Mouse (Mus musculus) MEL (cell line): ENCODE results near the gene Fpr2. TPM values are rescaled to one million over a fixed set of nuclear protein-coding genes. Genes with fewer than 3 reads are reported as not detected.

Experiments used
- DNase-seq: peaks from one replicate; pipeline ENCODE4 v3.0.0; 2011; ENCODE audit warnings: low read depth, low spot score
- H3K27ac ChIP-seq: 2 replicates; pipeline ENCODE4 v1.5.1; 2012; ENCODE audit warnings: low read depth, mild to moderate bottlenecking, control low read depth, low read length, moderate library complexity; ENCODE audit not compliant: control insufficient read depth
- H3K27me3 ChIP-seq, 2 experiments: fragments of 150-350 bp in 1 of 2; sonication (generic) in 1 of 2; 2 replicates each; pipeline ENCODE4 v1.6.1; 2012; ENCODE audit warnings: low read length in 2 of 2, mild to moderate bottlenecking in 2 of 2, improper control_type of control experiment in 1 of 2, moderate library complexity in 1 of 2; ENCODE audit not compliant: insufficient read depth in 2 of 2, control insufficient read depth in 1 of 2
- H3K36me3 ChIP-seq, 2 experiments: 2 replicates each; pipeline ENCODE4 v1.6.1; 2012 to 2014; ENCODE audit warnings: low read length in 2 of 2, improper control_type of control experiment in 1 of 2, inconsistent platforms in 1 of 2, mild to moderate bottlenecking in 1 of 2; ENCODE audit not compliant: insufficient read depth in 2 of 2, control insufficient read depth in 1 of 2
- H3K4me1 ChIP-seq, 2 experiments: fragments of 150-350 bp in 1 of 2; sonication (generic) in 1 of 2; 2 replicates each; pipeline ENCODE4 v1.6.1; 2012; ENCODE audit warnings: low read length in 2 of 2, improper control_type of control experiment in 1 of 2, mild to moderate bottlenecking in 1 of 2; ENCODE audit not compliant: insufficient read depth in 2 of 2, control insufficient read depth in 1 of 2
- H3K4me3 ChIP-seq, 2 experiments: fragments of 150-350 bp in 1 of 2; sonication (generic) in 1 of 2; 2 replicates each; pipeline ENCODE4 v1.5.1; 2012; ENCODE audit warnings: low read depth in 2 of 2, low read length in 2 of 2, mild to moderate bottlenecking in 2 of 2, moderate library complexity in 2 of 2, control low read depth in 1 of 2, improper control_type of control experiment in 1 of 2; ENCODE audit not compliant: control insufficient read depth in 1 of 2, insufficient read depth in 1 of 2
- H3K79me2 ChIP-seq: 2 replicates; pipeline ENCODE4 v1.6.1; 2012; ENCODE audit warnings: mild to moderate bottlenecking, low read length, moderate library complexity; ENCODE audit not compliant: control insufficient read depth, poor library complexity, insufficient read depth
- H3K9ac ChIP-seq: 2 replicates; pipeline ENCODE4 v1.6.1; 2012; ENCODE audit warnings: low read depth, mild to moderate bottlenecking, control low read depth, low read length, moderate library complexity; ENCODE audit not compliant: control insufficient read depth, poor library complexity, severe bottlenecking
- H3K9me3 ChIP-seq: fragments of 150-350 bp; sonication (generic); replicated peaks from 2 replicates; pipeline ENCODE4 v1.6.1; 2012; ENCODE audit warnings: mild to moderate bottlenecking, low read length, improper control_type of control experiment, moderate library complexity; ENCODE audit not compliant: insufficient read depth
- BHLHE40 ChIP-seq: IDR thresholded peaks from 2 replicates; pipeline ENCODE4 v1.6.1; 2012; ENCODE audit warnings: low read depth, mild to moderate bottlenecking, inconsistent platforms, low read length, improper control_type of control experiment, borderline replicate concordance
- CHD1 ChIP-seq: IDR thresholded peaks from 2 replicates; pipeline ENCODE4 v1.6.1; 2012; ENCODE audit warnings: low read depth, mild to moderate bottlenecking, inconsistent platforms, low read length, improper control_type of control experiment
- CHD2 ChIP-seq: IDR thresholded peaks from 2 replicates; pipeline ENCODE4 v1.6.1; 2011; ENCODE audit warnings: low read length, improper control_type of control experiment
- CTCF ChIP-seq, 3 experiments: IDR thresholded peaks in 2 of 3; conservative IDR thresholded peaks in 1 of 3; 2 replicates each; pipeline ENCODE4 v1.5.1; 2011 to 2012; ENCODE audit warnings: low read length in 3 of 3, low read depth in 2 of 3, mild to moderate bottlenecking in 2 of 3, improper control_type of control experiment in 1 of 3, inconsistent platforms in 1 of 3, mixed read lengths in 1 of 3, moderate library complexity in 1 of 3; ENCODE audit not compliant: control insufficient read depth in 1 of 3, insufficient read depth in 1 of 3, poor library complexity in 1 of 3, severe bottlenecking in 1 of 3
- ELF1 ChIP-seq: IDR thresholded peaks from 2 replicates; pipeline ENCODE4 v1.6.1; 2014; ENCODE audit warnings: low read depth, mild to moderate bottlenecking, inconsistent platforms, low read length, improper control_type of control experiment, moderate library complexity
- EP300 ChIP-seq, 2 experiments: IDR thresholded peaks; 2 replicates each; pipeline ENCODE4 v1.6.1; 2011; ENCODE audit warnings: improper control_type of control experiment in 2 of 2, low read length in 2 of 2, low read depth in 1 of 2, mild to moderate bottlenecking in 1 of 2
- ETS1 ChIP-seq: IDR thresholded peaks from 2 replicates; pipeline ENCODE4 v1.6.1; 2012; ENCODE audit warnings: low read depth, mild to moderate bottlenecking, inconsistent platforms, low read length, improper control_type of control experiment, moderate library complexity
- HCFC1 ChIP-seq: IDR thresholded peaks from 2 replicates; pipeline ENCODE4 v1.6.1; 2012; ENCODE audit warnings: low read depth, mild to moderate bottlenecking, inconsistent platforms, low read length, improper control_type of control experiment, moderate library complexity
- KAT2A ChIP-seq: conservative IDR thresholded peaks from 2 replicates; pipeline ENCODE4 v1.6.1; 2012; ENCODE audit warnings: low read depth, low read length, improper control_type of control experiment, inconsistent platforms
- MAFK ChIP-seq: IDR thresholded peaks from 2 replicates; pipeline ENCODE4 v1.6.1; 2011; ENCODE audit warnings: low read depth, mild to moderate bottlenecking, low read length, improper control_type of control experiment, borderline replicate concordance
- MAX ChIP-seq: IDR thresholded peaks from 2 replicates; pipeline ENCODE4 v1.6.1; 2011; ENCODE audit warnings: low read length, improper control_type of control experiment
- MAZ ChIP-seq: IDR thresholded peaks from 2 replicates; pipeline ENCODE4 v1.6.1; 2012; ENCODE audit warnings: low read depth, mild to moderate bottlenecking, inconsistent platforms, low read length, improper control_type of control experiment
- MXI1 ChIP-seq: IDR thresholded peaks from 2 replicates; pipeline ENCODE4 v1.6.1; 2011; ENCODE audit warnings: mild to moderate bottlenecking, low read depth, low read length, improper control_type of control experiment
- MYB ChIP-seq: IDR thresholded peaks from 2 replicates; pipeline ENCODE4 v1.6.1; 2011; ENCODE audit warnings: mild to moderate bottlenecking, low read depth, low read length, improper control_type of control experiment
- MYC ChIP-seq: IDR thresholded peaks from 2 replicates; pipeline ENCODE4 v1.6.1; 2011; ENCODE audit warnings: low read depth, mild to moderate bottlenecking, low read length, improper control_type of control experiment, moderate library complexity
- NRF1 ChIP-seq: IDR thresholded peaks from 2 replicates; pipeline ENCODE4 v1.6.1; 2014; ENCODE audit warnings: low read depth, mild to moderate bottlenecking, inconsistent platforms, low read length, improper control_type of control experiment, moderate library complexity; ENCODE audit not compliant: poor library complexity, insufficient read depth, severe bottlenecking
- POLR2A ChIP-seq, 2 experiments: IDR thresholded peaks; 2 replicates each; pipeline ENCODE4 v1.6.1; 2011 to 2012; ENCODE audit warnings: low read length in 2 of 2, mild to moderate bottlenecking in 2 of 2, control low read depth in 1 of 2, improper control_type of control experiment in 1 of 2, low read depth in 1 of 2, moderate library complexity in 1 of 2; ENCODE audit not compliant: control insufficient read depth in 1 of 2, insufficient read depth in 1 of 2, poor library complexity in 1 of 2
- POLR2AphosphoS2 ChIP-seq: IDR thresholded peaks from 2 replicates; pipeline ENCODE4 v1.6.1; 2011; ENCODE audit warnings: low read length, improper control_type of control experiment
- POLR2AphosphoS5 ChIP-seq: IDR thresholded peaks from 2 replicates; pipeline ENCODE4 v1.6.1; 2012; ENCODE audit warnings: low read depth, borderline replicate concordance, mild to moderate bottlenecking, inconsistent platforms, low read length, moderate library complexity, mixed read lengths
- RCOR1 ChIP-seq: IDR thresholded peaks from 2 replicates; pipeline ENCODE4 v1.6.1; 2012; ENCODE audit warnings: low read depth, mild to moderate bottlenecking, inconsistent platforms, low read length, improper control_type of control experiment
- SIN3A ChIP-seq: IDR thresholded peaks from 2 replicates; pipeline ENCODE4 v1.6.1; 2012; ENCODE audit warnings: low read length, improper control_type of control experiment, inconsistent platforms
- SMC3 ChIP-seq: IDR thresholded peaks from 2 replicates; pipeline ENCODE4 v1.6.1; 2011; ENCODE audit warnings: low read depth, low read length, improper control_type of control experiment
- TBP ChIP-seq: IDR thresholded peaks from 2 replicates; pipeline ENCODE4 v1.8.0; 2011; ENCODE audit warnings: low read depth, low read length, improper control_type of control experiment
- USF1 ChIP-seq: IDR thresholded peaks from 2 replicates; pipeline ENCODE4 v1.6.1; 2014; ENCODE audit warnings: low read depth, mild to moderate bottlenecking, inconsistent platforms, low read length, improper control_type of control experiment, moderate library complexity
- USF2 ChIP-seq, 2 experiments: IDR thresholded peaks; 2 replicates each; pipeline ENCODE4 v1.6.1; 2011 to 2012; ENCODE audit warnings: improper control_type of control experiment in 2 of 2, low read length in 2 of 2, borderline replicate concordance in 1 of 2, inconsistent platforms in 1 of 2, low read depth in 1 of 2, mild to moderate bottlenecking in 1 of 2; ENCODE audit not compliant: insufficient read depth in 1 of 2
- ZC3H11A ChIP-seq: IDR thresholded peaks from 2 replicates; pipeline ENCODE4 v1.6.1; 2012; ENCODE audit warnings: low read depth, mild to moderate bottlenecking, inconsistent platforms, low read length, improper control_type of control experiment
- ZKSCAN1 ChIP-seq: IDR thresholded peaks from 2 replicates; pipeline ENCODE4 v1.6.1; 2012; ENCODE audit warnings: low read depth, mild to moderate bottlenecking, inconsistent platforms, low read length, improper control_type of control experiment, moderate library complexity
- ZMIZ1 ChIP-seq: IDR thresholded peaks from 2 replicates; pipeline ENCODE4 v1.6.1; 2012; ENCODE audit warnings: low read depth, mild to moderate bottlenecking, inconsistent platforms, low read length, improper control_type of control experiment, moderate library complexity
- polyA plus RNA-seq, 2 experiments: library from polyadenylated mRNA; stranded (reverse) in 1 of 2; unstranded in 1 of 2; fragments of >175 nt in 1 of 2; fragments of >200 nt in 1 of 2; gene quantifications; 2 replicates each; pipeline versions ENCODE4 v1.2.1 to v1.2.4; 2012; ENCODE audit warnings: low replicate concordance in 2 of 2, low read depth in 1 of 2; ENCODE audit not compliant: insufficient read length in 2 of 2, insufficient read depth in 1 of 2, missing spikeins in 1 of 2
- total RNA-seq: library from RNA; depleted of rRNA; stranded (reverse); fragments of 300-350 nt; gene quantifications from 2 replicates; pipeline ENCODE4 v1.2.3, GENCODE M21; 2012; rRNA removed

The Fpr2 gene
- not detected in 2 replicates for total RNA-seq
- not detected for polyA plus RNA-seq

DNA sequence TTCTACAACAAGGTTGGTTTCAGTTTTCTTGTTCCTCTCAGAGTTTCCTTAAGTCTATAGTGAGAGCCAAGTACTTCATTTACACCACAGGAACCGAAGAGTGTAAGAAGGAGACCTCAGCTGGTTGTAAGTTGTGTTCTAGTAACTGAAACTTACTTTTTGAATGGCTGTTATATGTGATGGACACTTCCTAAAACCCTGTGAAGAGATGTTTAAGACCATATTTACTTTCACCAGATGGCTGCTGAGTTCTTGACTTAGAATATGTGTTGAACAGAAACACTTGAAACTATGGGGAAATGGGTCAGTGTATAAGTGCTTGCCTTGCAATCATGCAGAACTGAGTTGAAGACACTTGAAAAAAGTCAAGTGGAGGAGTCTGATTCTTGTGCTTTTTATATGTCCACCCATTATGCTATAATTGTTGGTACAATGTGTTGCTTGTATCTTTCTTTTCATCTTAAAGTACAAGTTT lies at the start of gene Fpr2, which contains the start of gene Fpr3:
Fpr2 (plus strand) TSS at position 51 of the 475 bp plus-strand sequence.
Fpr3 (plus strand) TSS at position 79 of the 475 bp plus-strand sequence.
- Histone ChIP-seq H3K27me3 (no peaks in the 10 kb centered on the region), H3K9me3 (no peaks in the 10 kb centered on the region), H3K9ac (no peak within 1 kb of the TSS), H3K79me2 (no peaks in the 10 kb centered on the region), H3K4me3 (no peak within 1 kb of the TSS), H3K4me1 (no peaks in the 10 kb centered on the region)
- DNase-seq = no peak
- TF ChIP-seq EP300 (IDR thresholded peaks at IDR 0.05; ENCODE audit: low read depth in 1 of 2, low read length in 2 of 2) = no peak
- no peak for TF ChIP-seq POLR2AphosphoS2
- TF ChIP-seq NRF1 = no peak
- TF ChIP-seq SIN3A = no peak
- TF ChIP-seq USF2 (IDR thresholded peaks at IDR 0.05; ENCODE audit: borderline replicate concordance in 1 of 2, insufficient read depth in 1 of 2, low read depth in 1 of 2, low read length in 2 of 2) = no peak
- TF ChIP-seq MAZ = no peak
- TF ChIP-seq MYC = no peak
- TF ChIP-seq MAX = no peak
- no peak for TF ChIP-seq ZMIZ1
- TF ChIP-seq POLR2AphosphoS5 = no peak
- no peak for TF ChIP-seq CTCF (IDR thresholded peaks at IDR 0.05 in 2 of 3, conservative IDR thresholded peaks at IDR 0.05 in 1 of 3; ENCODE audit: control insufficient read depth in 1 of 3, insufficient read depth in 1 of 3, low read depth in 2 of 3, low read length in 3 of 3, poor library complexity in 1 of 3, severe bottlenecking in 1 of 3)
- no peak for TF ChIP-seq MAFK
- no peak for TF ChIP-seq ZC3H11A
- TF ChIP-seq MYB = no peak
- no peak for TF ChIP-seq CHD2
- no peak for TF ChIP-seq MXI1
- no peak for TF ChIP-seq TBP
- no peak for TF ChIP-seq RCOR1
- TF ChIP-seq, all 39 proteins: peak for 0
- Histone ChIP-seq H3K27ac (no peak within 1 kb of the TSS), H3K36me3 (no peaks in the 10 kb centered on the region)

DNA sequence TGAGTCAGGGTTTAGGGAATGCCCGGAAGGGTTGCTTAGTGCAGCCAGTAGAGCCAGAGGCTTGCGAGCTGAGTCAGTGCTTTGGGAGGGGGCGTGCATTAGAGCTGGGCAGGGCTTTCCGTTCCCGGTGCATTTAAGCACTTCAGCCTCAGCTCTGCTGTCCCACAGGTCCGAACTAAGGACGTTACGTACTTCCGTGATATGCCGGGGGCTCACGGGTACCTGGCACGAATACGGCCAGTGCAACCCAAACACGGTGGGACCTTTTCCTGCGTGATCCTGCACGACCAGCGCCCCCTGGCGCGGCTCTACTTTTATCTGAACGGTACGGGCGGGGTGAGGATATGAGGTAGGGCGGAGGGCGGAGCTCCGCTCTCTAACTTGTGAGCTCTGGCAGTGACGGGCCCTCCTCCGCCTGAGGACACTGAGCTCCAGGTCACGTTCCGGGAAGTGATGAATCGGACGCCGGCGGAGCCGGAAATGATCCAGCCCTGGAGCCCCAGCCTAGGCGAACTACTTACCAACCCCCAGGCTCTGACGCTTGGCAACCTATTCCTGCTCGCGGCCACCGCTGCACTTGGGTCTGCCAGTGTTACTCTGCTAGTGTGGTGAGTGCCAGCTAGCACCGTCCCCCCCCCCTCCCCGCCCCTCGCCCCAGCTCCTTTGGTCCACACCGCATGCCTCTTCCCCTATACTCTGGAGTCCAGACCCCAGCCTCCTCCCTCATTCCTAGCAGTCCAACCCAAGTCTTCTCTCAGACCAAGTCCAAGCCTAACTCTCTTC lies 49.5 kb upstream of the Fpr2 start:
- H3K4me3 ChIP-seq = peak overlapping the region; percentile 87 to 89
- H3K9me3 ChIP-seq = no peaks in the 10 kb centered on the region
- no peaks in the 10 kb centered on the region for H3K27me3 ChIP-seq
- peaks cover 0 to 7% of the 10 kb centered on the region in 2 experiments; a peak in 2 of 4 replicates for H3K36me3 ChIP-seq
- 0 out of 4 replicates have a peak, but pooled peaks cover 0 to 4% of the 10 kb centered on the region in 2 experiments for H3K4me1 ChIP-seq
- peaks cover 6% of the 10 kb centered on the region for H3K79me2 ChIP-seq
- H3K9ac ChIP-seq = peak overlapping the region; percentile 85
- DNase-seq = peak; percentile 95
- H3K27ac ChIP-seq = peak overlapping the region; percentile 46
- TF ChIP-seq POLR2AphosphoS5 = no peak
- 0 out of 2 replicates have a peak, but pooled peaks have one; percentile 26 for TF ChIP-seq MYC
- peak; percentile 30; the same call in 1 of the 2 replicates for TF ChIP-seq KAT2A
- TF ChIP-seq USF1 = peak; percentile 87
- peak; percentile 71 for TF ChIP-seq ETS1
- peak; percentile 30; the same call in 1 of the 2 replicates for TF ChIP-seq ZC3H11A
- no peak for TF ChIP-seq CHD1
- TF ChIP-seq HCFC1 = peak; percentile 79; the same call in 1 of the 2 replicates
- TF ChIP-seq BHLHE40 = peak; percentile 95
- peak; percentile 59; the same call in 1 of the 2 replicates for TF ChIP-seq MAX
- TF ChIP-seq SMC3 = peak; percentile 63
- TF ChIP-seq ZMIZ1 = peak; percentile 74
- no peak for TF ChIP-seq ZKSCAN1
- peak; percentile 80 for TF ChIP-seq MXI1
- TF ChIP-seq POLR2A (IDR thresholded peaks at IDR 0.05; ENCODE audit: control insufficient read depth in 1 of 2, insufficient read depth in 1 of 2, low read depth in 1 of 2, low read length in 2 of 2, poor library complexity in 1 of 2) = peak; percentile 48 to 90; a peak in 3 of 4 replicates
- peak; percentile 82 for TF ChIP-seq ELF1
- TF ChIP-seq MYB = no peak
